Mouse (Mus musculus) neural tube, embryonic 12.5 days (tissue): ENCODE results near the gene Tiparp. TPM values are rescaled to one million over a fixed set of nuclear protein-coding genes. Genes with fewer than 3 reads are reported as not detected.

Source experiments
- ATAC-seq: fragments of 200-750 bp; cut with Nextera tagmentation; 2 replicates; pipeline ENCODE4 v1.8.0; 2017; ENCODE audit warnings: low read depth, mild to moderate bottlenecking, moderate TSS enrichment, moderate library complexity; ENCODE audit not compliant: low FRiP score
- H3K27ac ChIP-seq: fragments of 300-500 bp; sonication (generic); 2 replicates; pipeline ENCODE4 v1.5.1; 2016
- H3K27me3 ChIP-seq: fragments of 300-500 bp; sonication (generic); replicated peaks from 2 replicates; pipeline ENCODE4 v1.6.1; 2016; ENCODE audit warnings: mild to moderate bottlenecking
- H3K36me3 ChIP-seq: fragments of 300-500 bp; sonication (generic); 2 replicates; pipeline ENCODE4 v1.6.1; 2016; ENCODE audit warnings: mild to moderate bottlenecking
- H3K4me1 ChIP-seq: fragments of 300-500 bp; sonication (generic); 2 replicates; pipeline ENCODE4 v1.6.1; 2016
- H3K4me2 ChIP-seq: fragments of 300-500 bp; sonication (generic); replicated peaks from 2 replicates; pipeline ENCODE4 v1.6.1; 2016; ENCODE audit warnings: mild to moderate bottlenecking
- H3K4me3 ChIP-seq: fragments of 300-500 bp; sonication (generic); 2 replicates; pipeline ENCODE4 v1.5.1; 2016
- H3K9ac ChIP-seq: fragments of 300-500 bp; sonication (generic); 2 replicates; pipeline ENCODE4 v1.6.1; 2016; ENCODE audit warnings: mild to moderate bottlenecking
- H3K9me3 ChIP-seq: fragments of 300-500 bp; sonication (generic); 2 replicates; pipeline ENCODE4 v1.6.1; 2016; ENCODE audit warnings: mild to moderate bottlenecking
- WGBS: fragments of 180-500 bp; shearing (Covaris S2); methylation state at CpG from one replicate; pipeline ENCODE4 v1.1.7; 2016; 5-methylcytosine and 5-hydroxymethylcytosine counted together
- polyA plus RNA-seq: library from polyadenylated mRNA; unstranded; fragments of >200 nt; fragmentation: Nextera tagmentation; extraction: Ambion mirVana; gene quantifications from 2 replicates; pipeline ENCODE4 v1.2.1, GENCODE M21; 2016

The Tiparp gene
- polyA plus RNA-seq, 1 experiment from 2014 or later, result 35.9 TPM

- no peak overlapping the region for H3K4me2 ChIP-seq
- no peaks in the 10 kb centered on the region for H3K9me3 ChIP-seq
- no peaks in the 10 kb centered on the region for H3K27me3 ChIP-seq
- no peak overlapping the region for H3K4me3 ChIP-seq
- no peak overlapping the region for H3K9ac ChIP-seq
- no peaks in the 10 kb centered on the region for H3K36me3 ChIP-seq
- H3K27ac ChIP-seq, result no peak overlapping the region
- no peak for ATAC-seq
- H3K4me1 ChIP-seq, result no peaks in the 10 kb centered on the region
- 53% methylated on average over 6 of the region's 6 CpGs for WGBS
Observed at GRCm38 (mm10) chr3:65563926-65564624, 35.9 kb downstream of the Tiparp start.

GRCm38 (mm10) chr3:65565632-65566300 lies 37.6 kb downstream of the Tiparp start:
- no peaks in the 10 kb centered on the region for H3K36me3 ChIP-seq
- H3K27ac ChIP-seq, result no peak overlapping the region
- H3K9ac ChIP-seq, result no peak overlapping the region
- WGBS, result 63% methylated on average over 9 of the region's 9 CpGs
- H3K4me1 ChIP-seq, result no peaks in the 10 kb centered on the region
- ATAC-seq, result no peak
- H3K9me3 ChIP-seq, result no peaks in the 10 kb centered on the region
- H3K4me2 ChIP-seq, result no peak overlapping the region
- no peaks in the 10 kb centered on the region for H3K27me3 ChIP-seq
- no peak overlapping the region for H3K4me3 ChIP-seq

GRCm38 (mm10) chr3:65569941-65570340 lies 41.7 kb downstream of the Tiparp start:
- Histone ChIP-seq H3K9ac (no peak overlapping the region), H3K9me3 (no peaks in the 10 kb centered on the region), H3K27me3 (no peaks in the 10 kb centered on the region), H3K27ac (no peak overlapping the region), H3K4me1 (no peaks in the 10 kb centered on the region), H3K4me2 (no peak overlapping the region), H3K4me3 (no peak overlapping the region), H3K36me3 (no peaks in the 10 kb centered on the region)
- no peak for ATAC-seq

- Histone ChIP-seq H3K27ac (no peak overlapping the region), H3K4me2 (no peak overlapping the region), H3K36me3 (no peaks in the 10 kb centered on the region), H3K4me3 (no peak overlapping the region), H3K27me3 (no peaks in the 10 kb centered on the region), H3K9ac (no peak overlapping the region), H3K4me1 (no peaks in the 10 kb centered on the region), H3K9me3 (no peaks in the 10 kb centered on the region)
- no peak for ATAC-seq
- WGBS, result 69% methylated on average over 3 of the region's 3 CpGs
Observed at GRCm38 (mm10) chr3:65573516-65573915, 45.3 kb downstream of the Tiparp start.

- H3K9me3 ChIP-seq, result no peaks in the 10 kb centered on the region
- no peaks in the 10 kb centered on the region for H3K4me1 ChIP-seq
- no peak overlapping the region for H3K27ac ChIP-seq
- no peaks in the 10 kb centered on the region for H3K36me3 ChIP-seq
- no peak overlapping the region for H3K4me3 ChIP-seq
- no peak overlapping the region for H3K9ac ChIP-seq
- ATAC-seq, result no peak; the same call in 1 of the 2 replicates
- WGBS, result 85% methylated on average over 3 of the region's 3 CpGs
- no peak overlapping the region for H3K4me2 ChIP-seq
- H3K27me3 ChIP-seq, result no peaks in the 10 kb centered on the region
Observed at GRCm38 (mm10) chr3:65577602-65578001, 49.4 kb downstream of the Tiparp start.

- WGBS, result 73% methylated on average over 12 of the region's 12 CpGs
- Histone ChIP-seq H3K9me3 (no peaks in the 10 kb centered on the region), H3K4me2 (no peak overlapping the region), H3K4me1 (no peaks in the 10 kb centered on the region), H3K4me3 (no peak overlapping the region), H3K36me3 (no peaks in the 10 kb centered on the region), H3K9ac (no peak overlapping the region), H3K27me3 (no peaks in the 10 kb centered on the region), H3K27ac (no peak overlapping the region)
- no peak for ATAC-seq
Observed at GRCm38 (mm10) chr3:65579260-65579921, 51.2 kb downstream of the Tiparp start.

GRCm38 (mm10) chr3:65581596-65581995 lies 53.4 kb downstream of the Tiparp start:
- H3K27ac ChIP-seq, result no peak overlapping the region
- 81% methylated on average over 4 of the region's 4 CpGs for WGBS
- H3K36me3 ChIP-seq, result no peaks in the 10 kb centered on the region
- no peak for ATAC-seq
- H3K4me2 ChIP-seq, result no peak overlapping the region
- no peaks in the 10 kb centered on the region for H3K27me3 ChIP-seq
- H3K4me3 ChIP-seq, result no peak overlapping the region
- no peak overlapping the region for H3K9ac ChIP-seq
- H3K4me1 ChIP-seq, result 0 out of 2 replicates have a peak, but pooled peaks cover 5% of the 10 kb centered on the region
- no peaks in the 10 kb centered on the region for H3K9me3 ChIP-seq

GRCm38 (mm10) chr3:65584329-65584728 lies 56.1 kb downstream of the Tiparp start:
- H3K9ac ChIP-seq, result no peak overlapping the region
- no peaks in the 10 kb centered on the region for H3K9me3 ChIP-seq
- no peaks in the 10 kb centered on the region for H3K27me3 ChIP-seq
- H3K4me1 ChIP-seq, result 0 out of 2 replicates have a peak, but pooled peaks cover 7% of the 10 kb centered on the region
- 85% methylated on average over 1 of the region's 1 CpGs for WGBS
- no peak overlapping the region for H3K4me2 ChIP-seq
- no peaks in the 10 kb centered on the region for H3K36me3 ChIP-seq
- no peak overlapping the region for H3K4me3 ChIP-seq
- no peak overlapping the region for H3K27ac ChIP-seq
- ATAC-seq, result no peak

- Histone ChIP-seq H3K9me3 (no peaks in the 10 kb centered on the region), H3K27me3 (no peaks in the 10 kb centered on the region), H3K27ac (no peak overlapping the region), H3K4me1 (0 out of 2 replicates have a peak, but pooled peaks cover 7% of the 10 kb centered on the region), H3K4me3 (no peak overlapping the region), H3K4me2 (no peak overlapping the region), H3K9ac (no peak overlapping the region), H3K36me3 (no peaks in the 10 kb centered on the region)
- 77% methylated on average over 8 of the region's 8 CpGs for WGBS
- ATAC-seq, result no peak
Observed at GRCm38 (mm10) chr3:65585291-65585690, 57.1 kb downstream of the Tiparp start.

- H3K36me3 ChIP-seq, result no peaks in the 10 kb centered on the region
- H3K27me3 ChIP-seq, result no peaks in the 10 kb centered on the region
- H3K4me1 ChIP-seq, result 0 out of 2 replicates have a peak, but pooled peaks cover 7% of the 10 kb centered on the region
- 38% methylated on average over 16 of the region's 16 CpGs for WGBS
- ATAC-seq, result peak; percentile 39; the same call in 1 of the 2 replicates
- peak overlapping the region; percentile 21 for H3K4me3 ChIP-seq
- H3K9ac ChIP-seq, result no peak overlapping the region
- peak overlapping the region; percentile 56 for H3K4me2 ChIP-seq
- H3K27ac ChIP-seq, result no peak overlapping the region
- no peaks in the 10 kb centered on the region for H3K9me3 ChIP-seq
Observed at GRCm38 (mm10) chr3:65585823-65586482, 57.7 kb downstream of the Tiparp start.

- Histone ChIP-seq H3K27ac (no peak overlapping the region), H3K36me3 (no peaks in the 10 kb centered on the region), H3K27me3 (no peaks in the 10 kb centered on the region), H3K9me3 (no peaks in the 10 kb centered on the region), H3K4me1 (0 out of 2 replicates have a peak, but pooled peaks cover 7% of the 10 kb centered on the region), H3K4me2 (peak overlapping the region; percentile 56), H3K4me3 (peak overlapping the region; percentile 21), H3K9ac (peak overlapping the region; percentile 17; the same call in 1 of the 2 replicates)
- peak; percentile 70 for ATAC-seq
- 7% methylated on average over 16 of the region's 16 CpGs for WGBS
Observed at GRCm38 (mm10) chr3:65586483-65586905, 58.3 kb downstream of the Tiparp start.

- Histone ChIP-seq H3K36me3 (no peaks in the 10 kb centered on the region), H3K4me1 (0 out of 2 replicates have a peak, but pooled peaks cover 7% of the 10 kb centered on the region)
Observed at GRCm38 (mm10) chr3:65586966-65587365, 58.8 kb downstream of the Tiparp start.

More at GRCm38 (mm10) chr3:65586966-65587365, 58.8 kb downstream of the Tiparp start:
- Histone ChIP-seq H3K27ac (no peak overlapping the region), H3K9me3 (no peaks in the 10 kb centered on the region), H3K4me3 (no peak overlapping the region), H3K9ac (no peak overlapping the region), H3K4me2 (peak overlapping the region; percentile 56), H3K27me3 (no peaks in the 10 kb centered on the region)
- WGBS, result 77% methylated on average over 2 of the region's 2 CpGs
- 0 out of 2 replicates have a peak, but pooled peaks have one; percentile 15 for ATAC-seq
